11 mouse cellular contexts compared by ENCODE assay signal in the genomic region with DNA sequence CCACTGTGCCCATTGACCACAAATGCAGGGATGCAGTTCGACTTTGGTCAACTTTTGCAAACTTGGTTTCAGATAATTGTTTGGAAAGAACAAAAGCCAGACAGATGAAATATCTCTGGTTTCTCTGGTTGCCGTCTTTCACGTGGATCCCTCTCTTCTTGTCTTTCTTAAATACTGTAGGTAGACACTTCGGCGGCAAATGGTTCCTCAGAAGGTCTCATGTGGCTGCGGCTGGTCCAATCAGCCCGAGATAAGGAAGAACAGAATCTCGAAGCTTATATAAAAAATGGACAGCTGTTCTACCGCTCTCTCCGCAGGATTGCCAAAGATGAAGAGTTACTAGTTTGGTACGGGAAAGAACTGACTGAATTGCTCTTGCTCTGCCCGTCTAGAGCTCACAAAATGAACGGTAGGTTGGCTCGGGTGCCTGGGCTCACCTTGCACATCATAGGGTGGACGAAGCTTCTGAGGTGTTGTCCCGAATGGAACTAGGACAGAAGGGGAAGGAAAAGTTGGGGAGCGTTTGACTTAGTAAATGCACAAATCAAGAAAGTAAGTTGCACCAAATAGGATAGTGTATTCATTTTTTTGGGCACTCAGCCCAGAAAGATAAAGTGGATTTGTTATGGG. TPM values are rescaled to one million over a fixed set of nuclear protein-coding genes. Genes with fewer than 3 reads are reported as not detected.
DNase-seq lines count a peak whose midpoint lies in the region; ATAC-seq and TF ChIP-seq lines count a peak whose summit lies in the region.
"Had no signal": no experiment of that assay in that cellular context is flagged by ENCODE, and none has a peak within 500 bp of the region (broad histone marks: within the 10 kb centered on the region; RNA-seq: fewer than 3 reads in every experiment).

No protein-coding gene starts in this region.

- DNase-seq in heart, postnatal 36 days, result no peak
- peak; percentile 29 to 31 for DNase-seq in B cell, adult 2 months
- DNase-seq in forebrain, postnatal 0 days, result peak; percentile 69
- DNase-seq in frontal cortex, adult 2 months (ENCODE audit: extremely low spot score in 1 of 2, low spot score in 1 of 2), result no peak
- no peak for DNase-seq in ovary, postnatal 10 days (ENCODE audit: low spot score)
- DNase-seq: layer of hippocampus, adult 9-11 months had no signal

- no peaks in the 10 kb centered on the region for H3K36me3 ChIP-seq in heart, embryonic 12.5 days
- H3K36me3 ChIP-seq in forebrain, postnatal 0 days (ENCODE audit: insufficient read depth), result no peaks in the 10 kb centered on the region
- H3K36me3 ChIP-seq in midbrain, embryonic 12.5 days, result no peaks in the 10 kb centered on the region
- H3K36me3 ChIP-seq: liver, embryonic 15.5 days had no signal

- H3K4me2 ChIP-seq in heart, embryonic 12.5 days, result no peak overlapping the region
- peak overlapping the region; percentile 83 for H3K4me2 ChIP-seq in forebrain, postnatal 0 days (ENCODE audit: low read depth)
- H3K4me2 ChIP-seq in midbrain, embryonic 12.5 days (replicated peaks), result peak overlapping the region; percentile 92

- H3K4me3 ChIP-seq in heart, embryonic 12.5 days, result 0 out of 2 replicates have a peak overlapping the region, but pooled peaks have one; percentile 62
- peak overlapping the region; percentile 51 for H3K4me3 ChIP-seq in forebrain, postnatal 0 days (ENCODE audit: low read depth, low read length)
- H3K4me3 ChIP-seq in midbrain, embryonic 12.5 days, result peak overlapping the region; percentile 54

- H3K27ac ChIP-seq in heart, embryonic 12.5 days (ENCODE audit: poor library complexity, severe bottlenecking), result no peak overlapping the region
- H3K27ac ChIP-seq in forebrain, postnatal 0 days (ENCODE audit: low read depth, low read length), result no peak overlapping the region
- H3K27ac ChIP-seq in midbrain, embryonic 12.5 days (replicated peaks), result no peak overlapping the region
- H3K27ac ChIP-seq: liver, embryonic 15.5 days had no signal

- WGBS in heart, embryonic 12.5 days, result 4% methylated on average over 17 of the region's 17 CpGs
- 8% methylated on average over 17 of the region's 17 CpGs for WGBS in forebrain, postnatal 0 days
- WGBS in midbrain, embryonic 12.5 days, result 3% methylated on average over 17 of the region's 17 CpGs

- intact Hi-C loops in heart, postnatal 36 days (cut with DNase I), result loop anchor here (10.0 kb wide), 1 partner anchor 850 kb away; no protein-coding TSS in a partner anchor

- peaks cover 77% of the 10 kb centered on the region for H3K27me3 ChIP-seq in heart, embryonic 12.5 days (replicated peaks)
- H3K27me3 ChIP-seq in forebrain, postnatal 0 days (ENCODE audit: insufficient read depth, low read length), result peaks cover 39% of the 10 kb centered on the region
- H3K27me3 ChIP-seq in midbrain, embryonic 12.5 days, result peaks cover 80% of the 10 kb centered on the region

- TF ChIP-seq CTCF in forebrain, postnatal 0 days (IDR thresholded peaks at IDR 0.05; ENCODE audit: low read depth), result no peak

- ATAC-seq in heart, embryonic 12.5 days (ENCODE audit: insufficient number of reproducible peaks, low FRiP score), result no peak
- no peak for ATAC-seq in forebrain, postnatal 0 days
- no peak for ATAC-seq in midbrain, embryonic 12.5 days (ENCODE audit: low FRiP score, low read depth)
- ATAC-seq in CD4-positive, CD25-positive, alpha-beta regulatory T cell, adult 4 months, result no peak

- H3K4me1 ChIP-seq in heart, embryonic 12.5 days (replicated peaks), result peaks cover 30% of the 10 kb centered on the region
- peaks cover 6% of the 10 kb centered on the region; the same call in 1 of the 2 replicates for H3K4me1 ChIP-seq in forebrain, postnatal 0 days (ENCODE audit: insufficient read depth)
- H3K4me1 ChIP-seq in midbrain, embryonic 12.5 days, result peaks cover 59% of the 10 kb centered on the region

- no peaks in the 10 kb centered on the region for H3K9me3 ChIP-seq in heart, embryonic 12.5 days (replicated peaks)
- H3K9me3 ChIP-seq in forebrain, postnatal 0 days (ENCODE audit: low read length), result no peaks in the 10 kb centered on the region
- no peaks in the 10 kb centered on the region for H3K9me3 ChIP-seq in midbrain, embryonic 12.5 days
- H3K9me3 ChIP-seq: liver, embryonic 15.5 days had no signal

- no peak overlapping the region for H3K9ac ChIP-seq in heart, embryonic 12.5 days
- H3K9ac ChIP-seq in forebrain, postnatal 0 days, result peak overlapping the region; percentile 65; the same call in 1 of the 2 replicates
- no peak overlapping the region for H3K9ac ChIP-seq in midbrain, embryonic 12.5 days (replicated peaks)
- H3K9ac ChIP-seq: liver, embryonic 15.5 days had no signal

RNA-seq across cellular contexts. Expression of gene Prdm8, which starts 17.4 kb away (rescaled TPM):
- polyA plus RNA-seq in heart, embryonic 12.5 days (2016; fragmentation: Nextera tagmentation; extraction: Ambion mirVana), result not detected in 2 replicates
- total RNA-seq in heart, postnatal 36 days (2021), result under 1 TPM; 0.25 to 0.35 TPM
- 17.5 and 25.6 TPM in 2 replicates for total RNA-seq in forebrain, postnatal 0 days (2014; rRNA removed)
- polyA plus RNA-seq in forebrain, postnatal 0 days (2015; fragmentation: Nextera tagmentation; extraction: Ambion mirVana), result 1.8 and 2.4 TPM in 2 replicates
- 1.7 and 3.3 TPM in 2 replicates for polyA plus RNA-seq in midbrain, embryonic 12.5 days (2016; fragmentation: Nextera tagmentation; extraction: Ambion mirVana)
- not detected for polyA plus RNA-seq in CD4-positive, CD25-positive, alpha-beta regulatory T cell, adult 4 months (2017; shearing (Covaris generic))
- polyA plus RNA-seq in frontal cortex, adult 2 months (2012; rRNA removed), result 11.9 and 13.9 TPM in 2 replicates
- polyA plus RNA-seq: inflammation-experienced regulatory T-cells, adult 6 months; liver, embryonic 15.5 days had no signal

Comparison
In these comparisons a context has a peak if more than half of its experiments do, and no peak if none do; other contexts are left out.
1. DNase-seq: peak in B cell, adult 2 months (2 of 2) and forebrain, postnatal 0 days (single experiment); none in heart, postnatal 36 days (0 of 2), frontal cortex, adult 2 months (0 of 2) and ovary, postnatal 10 days (single experiment).
2. Peak in every context shown above with its lines, with median percentiles within 50 percentile points of each other: H3K4me3 ChIP-seq.